Mouse (Mus musculus): ENCODE measurements around the gene Agpat2.
A peak's percentile ranks its signal among the peaks of the same experiment; 100 is the strongest.

GRCm38 (mm10) chr2:26586294-26587043, 17.7 kb downstream of the Agpat2 start, which contains the start of gene Gm20532:
- TF ChIP-seq CTCF (IDR thresholded peaks at IDR 0.05; ENCODE audit: insufficient read depth, low read depth, low read length): peak; percentile 86
- TF ChIP-seq POLR2A (IDR thresholded peaks at IDR 0.05; ENCODE audit: insufficient read depth, low read depth, low read length): no peak
